Mouse (Mus musculus) liver, adult 2 months (tissue): Measurements from ENCODE around the gene Rgs10.

ENCODE experiments used
- CTCF ChIP-seq: fragments of 200-500 bp; IDR thresholded peaks from 2 replicates; pipeline ENCODE4 v1.5.1; 2011; ENCODE audit warnings: low read depth, low read length, control low read depth
- POLR2A ChIP-seq: fragments of 200-500 bp; IDR thresholded peaks from 2 replicates; pipeline ENCODE4 v1.6.1; 2011; ENCODE audit warnings: low read length, control low read depth; ENCODE audit not compliant: insufficient read depth; ENCODE audit errors: extremely low read depth

DNA sequence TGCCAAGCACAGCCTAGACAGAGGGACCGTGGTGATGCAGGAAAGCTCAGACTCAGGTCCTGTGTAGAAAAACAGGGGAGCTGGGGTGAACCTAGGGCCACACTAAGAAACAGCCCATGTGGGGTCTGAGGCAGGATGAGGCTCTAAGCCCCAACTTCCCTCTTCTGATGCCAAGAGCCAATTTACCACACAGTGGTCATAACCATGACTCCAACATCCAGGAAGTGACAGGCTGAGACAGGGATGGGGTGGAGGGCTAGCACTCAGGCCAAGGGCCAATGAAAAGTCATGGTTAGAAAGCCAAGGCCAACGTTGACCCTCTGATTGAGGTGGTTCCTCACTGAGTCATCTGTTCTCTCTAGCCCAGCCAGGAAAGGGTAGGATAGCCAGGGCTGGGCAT, 37.6 kb downstream of the Rgs10 start:
- TF ChIP-seq CTCF (no peak), POLR2A (no peak)
